Mouse (Mus musculus) small intestine, adult 2 months (tissue): ENCODE results near the gene Gon4l.

Source experiments
- CTCF ChIP-seq: fragments of 200-500 bp; IDR thresholded peaks from 2 replicates; pipeline ENCODE4 v1.5.1; 2012; ENCODE audit warnings: low read depth, mild to moderate bottlenecking, control low read depth, inconsistent platforms, low read length, moderate library complexity, mixed read lengths; ENCODE audit not compliant: insufficient replicate concordance, insufficient read length; ENCODE audit errors: extremely low read depth
- POLR2A ChIP-seq: fragments of 200-500 bp; IDR thresholded peaks from 2 replicates; pipeline ENCODE4 v1.6.1; 2012; ENCODE audit warnings: low read depth, mild to moderate bottlenecking, control low read depth, inconsistent platforms, low read length, moderate library complexity

DNA sequence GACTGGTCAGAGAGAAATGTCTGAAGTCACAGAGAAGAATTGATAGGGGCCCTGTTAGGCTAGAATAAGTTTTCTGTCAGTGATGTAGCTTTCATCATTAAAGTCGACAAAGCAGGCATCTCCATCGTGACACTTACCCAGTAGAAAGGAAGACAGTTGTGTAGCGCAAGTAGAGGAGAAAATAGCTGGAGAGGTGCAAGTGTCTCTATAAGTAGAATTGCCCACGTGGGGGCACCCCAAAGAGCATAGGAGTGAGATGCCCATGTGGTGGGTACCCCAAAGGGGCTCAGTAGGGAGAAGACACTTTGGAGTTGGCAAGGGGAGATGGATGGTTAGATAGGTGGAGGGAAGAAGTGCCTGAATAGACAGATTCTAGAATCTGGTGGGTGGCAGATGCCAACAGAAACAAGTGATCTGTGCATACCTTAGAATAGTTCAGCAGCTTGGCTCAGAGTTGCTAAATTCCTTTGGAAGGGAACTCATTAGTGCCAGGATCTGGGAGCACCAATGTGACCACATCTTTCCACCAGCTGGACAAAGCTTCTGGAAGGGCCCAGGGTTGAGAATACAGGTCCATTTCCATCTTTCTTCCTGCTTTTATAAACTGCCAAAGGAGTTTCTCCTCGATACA is 31.0 kb upstream of the Gon4l start:
- TF ChIP-seq POLR2A (no peak), CTCF (no peak)
